ENCODE assay signal across 16 mouse cellular contexts in genomic region chr16:25618898-25619297, GRCm38 (mm10).
"Had no signal": no experiment of that assay in that cellular context is flagged by ENCODE, and none has a peak within 500 bp of the region (broad histone marks: within the 10 kb centered on the region; RNA-seq: fewer than 3 reads in every experiment).

No protein-coding gene starts in this region.

- DNase-seq: retina, postnatal 1 day; right cerebral cortex, adult 18-20 months; right cerebral cortex, postnatal 14 days; right cerebral cortex, postnatal 25 days; right cerebral cortex, postnatal 4 days; spleen, adult 18-20 months; thymus, adult 18-20 months; thymus, adult 2 months; thymus, postnatal 14 days; thymus, postnatal 25 days; thymus, postnatal 36 days; thymus, postnatal 4 days had no signal

- H3K9me3 ChIP-seq: neural tube, embryonic 13.5 days; neural tube, embryonic 15.5 days; stomach, embryonic 15.5 days had no signal

- H3K36me3 ChIP-seq: neural tube, embryonic 13.5 days; neural tube, embryonic 15.5 days; stomach, embryonic 15.5 days had no signal

- H3K27me3 ChIP-seq: neural tube, embryonic 13.5 days; neural tube, embryonic 15.5 days; stomach, embryonic 15.5 days had no signal

- H3K4me3 ChIP-seq: neural tube, embryonic 13.5 days; neural tube, embryonic 15.5 days; stomach, embryonic 15.5 days had no signal

- H3K27ac ChIP-seq: neural tube, embryonic 13.5 days; neural tube, embryonic 15.5 days; stomach, embryonic 15.5 days; stomach, postnatal 0 days had no signal

- H3K4me2 ChIP-seq: neural tube, embryonic 13.5 days; neural tube, embryonic 15.5 days; stomach, embryonic 15.5 days had no signal

- H3K4me1 ChIP-seq: neural tube, embryonic 13.5 days; neural tube, embryonic 15.5 days; stomach, embryonic 15.5 days had no signal

- H3K9ac ChIP-seq: neural tube, embryonic 13.5 days; neural tube, embryonic 15.5 days; stomach, embryonic 15.5 days had no signal
